Mouse (Mus musculus): ENCODE data around the gene Tada3.
"Not testable (repeated sequence)": the region's sequence is repeated elsewhere in the genome, so short reads cannot be mapped to it uniquely, and the experiment has no call there.

The Tada3 gene

DNA sequence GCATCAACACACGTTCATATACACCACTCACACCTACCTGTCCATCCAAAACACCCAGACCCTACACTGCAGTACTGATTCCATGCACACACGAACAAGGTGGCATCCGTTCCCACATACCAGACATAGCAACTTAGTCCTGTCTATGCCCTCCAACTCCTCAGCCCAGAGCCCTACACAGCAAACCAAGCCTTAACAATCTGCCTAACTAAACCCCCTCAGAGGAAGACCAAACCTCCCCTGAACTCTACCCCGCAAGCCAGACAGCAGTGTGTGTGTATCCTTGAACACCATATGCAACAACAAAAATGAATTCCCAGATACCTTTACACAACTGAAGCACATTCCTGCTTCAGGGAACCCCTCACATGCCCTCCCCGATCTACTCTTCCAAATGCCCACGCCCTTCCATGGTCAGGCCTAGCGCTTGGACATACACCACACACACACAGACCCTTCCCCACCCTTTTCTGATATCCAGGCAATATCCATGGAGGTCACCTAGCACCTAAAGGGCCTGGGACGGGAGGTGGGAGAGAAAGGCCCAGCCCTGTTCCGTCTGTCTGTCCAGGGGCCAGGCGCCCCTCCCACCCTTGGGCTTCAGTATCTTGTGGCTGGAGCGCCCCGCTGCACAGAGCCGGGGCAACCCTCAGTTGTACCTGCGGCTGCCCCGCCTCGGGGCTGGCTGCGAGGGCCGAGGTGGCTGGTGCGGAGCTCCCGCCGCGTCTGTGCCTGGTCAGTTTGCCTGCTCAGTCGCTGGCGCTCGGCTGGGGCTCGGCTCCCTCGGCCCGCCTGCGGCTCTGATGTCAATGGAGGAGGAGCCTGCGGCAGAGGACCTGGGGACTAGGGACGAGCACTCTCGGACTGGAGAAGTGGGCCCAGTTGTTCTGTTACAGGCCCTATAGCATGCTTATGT, 34.2 kb downstream of the Tada3 start, which contains the start of gene Camk1:
Camk1 (minus strand) TSS at position 808 of the 916 bp plus-strand sequence.
- DNase-seq (ENCODE audit: low read depth, low spot score): peak; percentile 90

DNA sequence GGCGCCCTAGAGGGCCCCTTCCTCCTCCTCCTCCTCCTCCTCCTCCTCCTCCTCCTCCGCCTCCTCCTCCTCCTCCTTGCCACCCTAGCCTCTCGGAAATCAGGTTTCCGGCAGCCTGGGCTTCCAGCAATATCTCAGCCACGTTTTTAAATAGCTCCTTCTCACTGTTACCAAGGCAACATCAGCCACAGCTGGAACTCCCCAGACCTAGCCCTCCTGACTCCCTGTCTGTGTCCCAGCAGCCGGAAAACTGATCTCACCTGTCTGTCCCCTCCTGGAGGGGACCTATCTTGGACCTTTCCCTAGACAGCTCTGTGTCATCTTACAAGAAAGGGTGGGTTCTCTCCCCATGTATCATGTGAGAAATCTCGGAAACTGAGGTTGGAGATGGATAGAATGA, 35.4 kb downstream of the Tada3 start:
- peak; percentile 77 for DNase-seq (ENCODE audit: low read depth, low spot score)

DNA sequence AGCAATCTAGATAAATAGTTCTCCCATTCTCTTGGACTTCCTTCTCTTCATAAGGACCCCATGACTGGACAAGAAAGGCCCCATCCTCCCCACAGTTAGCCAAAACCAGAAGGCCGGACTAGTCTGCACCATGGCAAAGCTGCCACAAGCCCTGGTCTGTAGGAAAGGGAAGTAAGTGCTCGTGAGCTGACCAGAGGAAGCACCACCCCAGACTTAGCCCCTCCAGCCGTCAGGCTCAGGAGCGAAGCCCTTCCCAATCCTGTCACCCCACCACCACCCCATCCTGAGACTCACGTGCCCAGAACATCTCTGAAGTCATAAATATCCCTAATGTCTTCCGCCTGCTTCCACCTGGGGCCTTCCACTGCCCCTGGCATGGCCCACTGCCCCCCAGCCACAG, 36.1 kb downstream of the Tada3 start:
- peak; percentile 47 for DNase-seq (ENCODE audit: low read depth, low spot score)

DNA sequence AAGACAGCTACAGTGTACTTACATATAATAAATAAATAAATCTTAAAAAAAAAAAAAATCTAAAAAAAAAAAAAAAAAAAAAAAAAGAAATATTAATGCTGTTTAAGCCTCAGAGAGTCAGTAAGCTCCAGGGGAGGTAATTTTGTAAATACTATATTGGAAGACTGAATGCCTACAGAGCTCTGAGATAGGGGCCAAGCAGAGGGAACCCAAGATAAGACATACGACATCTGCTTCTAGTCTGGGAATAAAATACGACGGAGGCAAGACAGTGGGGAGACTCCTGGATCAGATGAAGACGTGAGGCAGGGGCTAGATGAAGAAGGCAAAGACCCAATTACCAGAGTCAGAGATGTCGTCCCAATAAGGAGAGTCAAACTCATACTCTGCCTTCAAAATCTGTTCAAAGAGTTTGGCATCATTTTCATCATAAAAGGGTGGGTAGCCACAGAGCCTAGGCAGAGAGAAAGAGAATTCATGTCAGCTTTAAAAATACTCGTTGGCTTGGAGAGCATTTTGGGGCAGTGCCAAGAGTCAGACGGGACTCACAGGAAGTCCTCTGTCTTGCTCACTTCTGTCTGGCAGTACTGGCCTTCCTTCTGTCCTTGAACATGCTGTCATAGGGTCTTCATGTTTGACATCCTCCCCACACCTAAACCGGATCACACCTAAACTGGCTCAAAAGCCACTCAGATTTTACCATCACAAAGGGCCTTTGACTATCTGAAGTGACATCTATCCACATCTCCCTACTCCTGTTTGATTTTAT, 40.6 kb downstream of the Tada3 start:
- peak; percentile 63 for DNase-seq (ENCODE audit: low read depth, low spot score)

DNA sequence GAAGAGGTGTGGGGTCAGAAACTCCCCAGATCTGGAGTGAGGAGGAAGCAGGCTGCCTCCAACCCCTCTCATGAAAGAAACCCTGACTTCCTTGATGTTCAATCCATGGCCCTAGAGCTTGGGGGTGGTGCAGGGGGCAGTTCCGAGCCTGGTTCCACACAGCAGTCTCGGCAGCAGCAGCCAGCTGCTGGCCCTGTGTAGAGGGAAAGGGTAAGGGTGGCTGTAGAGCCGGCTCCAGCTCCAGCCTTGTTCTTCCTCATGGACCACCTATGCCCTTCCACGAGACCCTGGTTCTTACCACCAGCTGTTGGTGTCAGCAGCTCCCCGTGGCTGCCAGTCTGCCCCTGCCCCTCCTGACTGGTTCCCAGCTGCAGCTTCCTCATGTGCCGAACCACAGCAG, 43.5 kb downstream of the Tada3 start:
- no peak for DNase-seq (ENCODE audit: low read depth, low spot score)

DNA sequence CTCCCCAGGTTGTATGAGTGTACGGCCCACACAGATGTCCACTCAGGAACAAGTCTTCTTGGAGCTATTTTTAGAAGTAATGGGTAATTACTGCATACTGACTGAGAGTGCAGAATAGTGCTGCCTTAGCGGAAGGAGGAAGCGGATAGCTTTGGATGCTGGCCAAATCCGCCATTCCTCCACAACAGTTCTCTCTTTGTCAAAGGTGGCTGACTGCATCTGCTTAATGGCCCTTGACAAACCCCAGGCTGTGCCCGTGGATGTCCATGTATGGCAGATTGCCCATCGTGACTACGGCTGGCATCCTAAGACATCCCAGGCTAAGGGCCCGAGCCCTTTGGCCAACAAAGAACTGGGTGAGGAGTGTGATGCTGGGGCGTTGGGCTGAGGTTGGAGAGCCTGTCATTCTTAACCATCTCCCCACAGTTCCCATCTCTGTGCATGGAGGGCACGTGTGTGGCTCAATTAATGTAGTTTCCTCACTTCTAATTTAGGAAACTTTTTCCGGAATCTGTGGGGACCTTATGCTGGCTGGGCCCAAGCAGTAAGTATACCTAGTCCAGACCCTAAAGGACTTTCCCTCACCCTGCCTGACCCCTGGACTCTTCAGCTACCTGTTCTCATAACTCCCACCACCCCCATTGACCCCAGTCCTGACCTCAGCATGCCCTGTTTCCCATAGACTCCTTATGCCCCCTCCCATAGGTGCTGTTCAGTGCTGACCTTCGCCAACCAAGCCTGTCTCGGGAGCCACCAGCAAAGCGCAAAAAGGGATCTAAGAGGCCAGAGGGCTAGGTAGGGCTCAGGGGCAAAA, 44.3 kb downstream of the Tada3 start:
- peak; percentile 93 for DNase-seq (ENCODE audit: low read depth, low spot score)

DNA sequence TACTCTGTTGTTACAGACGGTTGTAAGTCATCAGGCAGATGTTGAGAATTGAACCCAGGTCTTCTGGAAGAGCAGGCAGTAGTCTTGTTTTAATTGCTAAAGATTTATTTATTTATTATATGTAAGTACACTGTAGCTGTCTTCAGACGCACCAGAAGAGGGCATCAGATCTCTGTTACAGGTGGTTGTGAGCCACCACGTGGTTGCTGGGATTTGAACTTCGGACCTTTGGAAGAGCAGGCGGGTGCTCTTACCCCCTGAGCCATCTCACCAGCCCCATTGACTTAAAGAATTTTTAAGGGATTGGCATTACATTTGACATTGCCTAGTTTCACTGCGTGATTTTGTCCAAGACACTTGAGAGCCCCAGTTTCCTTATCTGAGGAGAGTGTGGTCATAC, 44.9 kb downstream of the Tada3 start:
- not testable (repeated sequence) for DNase-seq (ENCODE audit: low read depth, low spot score)

DNA sequence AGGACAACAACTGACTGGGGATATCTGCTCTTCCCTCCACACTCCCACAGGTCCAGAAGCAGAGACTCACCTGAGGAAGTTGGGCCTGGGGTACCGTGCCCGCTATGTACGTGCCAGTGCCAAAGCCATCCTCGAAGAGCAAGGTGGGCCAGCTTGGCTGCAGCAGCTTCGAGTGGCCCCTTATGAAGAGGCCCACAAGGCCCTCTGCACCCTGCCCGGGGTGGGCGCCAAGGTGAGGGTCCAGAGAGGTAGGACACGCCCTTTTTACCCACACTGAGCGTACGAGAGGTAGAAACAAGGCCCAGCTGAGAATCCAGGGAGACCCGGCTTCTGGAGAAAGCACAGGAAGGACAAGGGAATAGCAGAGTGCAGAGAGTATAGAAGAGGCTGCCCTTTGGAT, 46.0 kb downstream of the Tada3 start:
- DNase-seq (ENCODE audit: low read depth, low spot score): no peak

DNA sequence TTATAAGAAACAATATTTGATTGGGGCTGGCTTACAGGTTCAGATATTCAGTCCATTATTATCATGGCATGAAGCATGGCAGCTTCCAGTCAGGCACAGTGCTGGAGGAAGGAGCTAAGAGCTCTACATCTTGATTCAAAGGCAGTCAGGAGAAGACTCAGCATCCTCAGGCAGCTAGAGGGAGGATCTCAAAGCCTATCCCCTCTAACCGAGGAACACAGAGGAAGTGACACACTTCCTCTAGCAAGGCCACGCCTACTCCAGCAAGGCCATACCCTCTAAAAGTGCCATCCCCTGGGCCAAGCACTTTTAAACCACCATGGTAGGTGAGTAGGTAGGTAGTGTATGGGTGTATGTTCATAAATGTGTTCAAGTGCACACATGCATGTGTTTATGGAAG, 47.1 kb downstream of the Tada3 start:
- no peak for DNase-seq (ENCODE audit: low read depth, low spot score)

DNA sequence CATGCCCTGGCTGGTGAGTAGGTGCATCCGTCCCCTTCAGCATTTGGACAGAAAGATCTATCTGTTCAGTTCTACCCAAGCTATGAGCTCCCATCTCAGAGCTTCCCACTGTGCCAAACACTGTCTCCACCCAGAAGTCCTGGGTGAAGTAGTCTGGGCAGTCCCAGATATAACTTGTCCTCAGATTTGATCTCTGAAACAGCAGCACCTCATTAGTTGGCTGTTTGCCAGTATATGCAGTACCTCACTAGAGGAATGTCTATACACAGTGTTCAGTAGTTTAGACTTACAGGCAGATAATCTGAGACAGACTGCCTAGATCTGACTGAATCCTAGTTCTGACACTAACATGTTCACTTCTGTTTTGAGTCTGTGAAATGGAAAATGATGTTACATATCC, 48.3 kb downstream of the Tada3 start:
- DNase-seq (ENCODE audit: low read depth, low spot score): no peak

DNA sequence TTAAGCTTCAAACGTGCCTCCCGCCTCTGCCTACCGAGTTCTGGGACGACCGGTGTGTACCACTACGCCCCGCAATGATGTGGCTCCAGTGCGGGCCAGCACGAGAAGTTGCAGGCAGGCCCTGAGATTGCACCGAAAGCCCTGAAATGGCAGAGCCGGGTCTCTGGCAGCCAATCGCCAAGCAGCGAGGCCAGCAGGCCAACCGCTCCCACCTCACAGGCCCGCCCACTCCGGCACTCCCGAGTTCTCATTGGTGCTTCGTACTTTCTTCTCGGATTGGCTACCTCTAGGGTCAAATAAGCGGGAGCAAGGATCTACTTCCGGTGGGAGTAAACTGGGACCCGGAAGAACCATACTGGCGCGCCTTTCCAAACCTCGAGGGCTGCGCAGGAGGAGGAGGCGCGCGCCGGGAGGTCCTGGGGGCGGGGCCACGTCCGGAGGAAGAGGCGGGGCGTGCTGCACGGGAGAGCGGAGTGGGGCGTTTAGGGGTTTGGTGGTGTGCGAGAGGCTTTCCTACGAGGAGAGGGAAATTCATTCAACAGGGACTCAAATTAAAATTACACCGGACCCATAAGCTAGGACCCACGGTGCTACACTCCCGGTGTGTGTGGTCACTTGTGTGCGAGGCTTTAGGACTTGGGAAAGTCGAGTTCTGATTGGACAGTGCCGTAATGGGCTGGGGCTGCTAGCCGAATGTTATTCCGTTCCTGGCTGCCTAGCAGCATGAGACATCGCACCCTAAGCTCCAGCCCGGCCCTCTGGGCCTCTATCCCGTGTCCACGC, 51.0 kb downstream of the Tada3 start, which contains the start of gene Ogg1:
Ogg1 (plus strand) TSS at position 440 of the 783 bp plus-strand sequence.
- DNase-seq (ENCODE audit: low read depth, low spot score): peak; percentile 99

Measured in brain, adult 2 months (tissue).